Mouse (Mus musculus): Measurements from ENCODE around the gene Vps37d. TPM values are rescaled to one million over a fixed set of nuclear protein-coding genes. Genes with fewer than 3 reads are reported as not detected.

The Vps37d gene
- total RNA-seq (2021): 1 to 10 TPM; 1.8 to 1.9 TPM

DNA sequence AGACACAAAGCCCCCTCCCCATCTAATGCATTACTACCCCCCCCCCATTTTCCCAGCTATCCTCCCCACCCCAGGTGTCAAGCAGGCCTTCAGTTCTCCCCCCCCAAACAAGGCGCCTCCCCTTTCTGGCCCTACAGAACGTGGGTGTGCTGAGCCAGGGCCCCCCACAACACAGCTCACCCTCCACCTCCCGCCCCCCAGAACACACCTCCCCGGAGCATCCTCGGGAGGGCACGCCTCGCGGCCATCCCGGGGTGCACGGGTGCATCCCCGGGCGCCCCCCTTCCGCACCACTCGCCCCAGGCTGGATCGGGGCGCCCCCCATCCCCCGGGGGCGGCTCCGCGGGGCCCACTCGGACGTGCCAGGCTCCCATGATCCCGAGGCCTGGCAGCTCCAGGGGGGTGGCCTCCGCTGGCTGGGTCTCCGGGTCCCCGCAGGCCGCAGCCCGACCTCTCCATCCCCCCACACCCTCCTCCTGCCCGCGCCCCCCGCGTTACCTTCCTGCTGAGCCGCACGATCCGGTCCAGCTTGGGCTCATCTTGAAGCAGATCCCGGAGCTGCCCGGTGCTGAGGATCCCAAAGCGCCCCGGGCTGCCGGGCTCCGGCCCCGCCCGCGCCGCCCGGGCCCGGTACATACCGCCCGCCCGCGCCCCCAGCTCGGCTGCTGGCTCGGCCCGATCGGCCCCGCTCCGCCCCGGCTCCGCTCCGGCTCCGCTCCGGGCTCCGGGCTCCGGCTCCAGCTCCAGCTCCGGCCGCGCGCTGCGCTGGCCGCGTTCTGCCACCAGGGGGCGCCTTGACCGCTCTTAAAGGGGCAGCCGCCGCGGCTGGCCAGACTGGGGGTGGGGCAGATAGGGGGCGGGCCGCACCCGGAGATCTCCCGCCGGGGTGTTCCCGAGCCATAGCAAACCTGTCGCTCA is at the start of gene Vps37d:
Vps37d (minus strand) TSS at position 703 of the 918 bp plus-strand sequence.
- intact Hi-C loops (cut with DNase I): loop anchor here (2.0 kb wide), 1 partner anchor 63 kb away; no protein-coding TSS in a partner anchor
- DNase-seq: peak; percentile 94 to 96

DNA sequence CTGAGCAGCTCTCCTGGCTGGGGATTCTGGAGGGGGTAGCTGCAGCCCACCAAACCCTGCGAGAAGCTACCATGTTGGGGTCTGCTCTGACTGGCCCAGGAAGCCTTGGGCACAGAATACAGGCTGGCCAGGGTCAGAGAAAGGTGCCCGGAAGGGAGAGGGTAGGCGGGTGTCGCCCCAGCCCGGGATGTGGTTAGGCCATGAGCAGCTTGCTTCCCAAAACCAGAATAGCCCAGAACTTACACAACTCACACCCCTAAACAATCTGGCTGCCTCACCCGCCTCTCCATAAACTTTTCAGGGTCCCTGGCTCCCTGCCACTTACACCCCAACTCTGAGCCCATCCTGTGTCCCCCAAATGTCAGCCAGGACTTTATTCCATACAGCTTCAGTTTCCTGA is 49.6 kb upstream of the Vps37d start:
- no peak for DNase-seq
- intact Hi-C loops (cut with DNase I): no loop called here

DNA sequence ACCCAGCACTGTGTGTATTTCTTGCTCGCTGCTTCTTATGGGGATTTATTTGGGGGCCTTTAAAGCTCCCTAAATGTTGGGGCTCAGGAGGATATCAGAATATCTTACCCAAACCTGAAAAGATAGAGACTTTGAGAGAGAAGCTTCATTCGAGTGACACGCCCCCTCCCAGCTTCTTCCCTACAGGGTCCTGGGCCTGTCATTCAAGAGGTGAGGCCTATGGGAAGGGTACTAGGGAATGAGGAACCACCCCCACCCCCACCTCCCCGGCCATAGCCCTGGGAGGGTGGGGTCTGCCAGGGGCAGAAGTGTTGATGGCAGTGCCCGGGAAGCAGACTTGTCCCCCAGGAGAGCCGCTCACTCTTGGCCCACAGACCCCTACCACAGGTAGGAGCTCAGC is 48.1 kb upstream of the Vps37d start:
- intact Hi-C loops (cut with DNase I): no loop called here

DNA sequence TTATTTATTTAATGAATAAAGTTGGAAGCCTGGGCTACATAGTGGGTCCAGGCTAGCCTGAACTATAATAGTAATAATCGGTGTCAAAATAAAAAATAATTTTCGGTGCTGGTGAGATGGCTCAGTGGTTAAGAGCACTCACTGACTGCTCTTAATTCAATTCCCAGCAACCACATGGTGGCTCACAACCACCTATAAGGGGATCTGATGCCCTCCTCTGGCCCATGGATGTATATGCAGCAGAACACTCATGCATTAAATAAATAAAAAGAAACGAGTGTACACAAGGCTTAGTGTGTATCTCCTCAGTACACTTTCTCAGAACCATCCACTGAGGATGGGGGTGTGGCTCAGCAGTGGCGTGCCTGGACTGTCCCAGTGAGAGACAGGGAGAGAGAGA is 42.7 kb upstream of the Vps37d start:
- no peak for DNase-seq
- intact Hi-C loops (cut with DNase I): no loop called here

More for the DNA sequence above, 48.1 kb upstream of the Vps37d start:
- DNase-seq: no peak

DNA sequence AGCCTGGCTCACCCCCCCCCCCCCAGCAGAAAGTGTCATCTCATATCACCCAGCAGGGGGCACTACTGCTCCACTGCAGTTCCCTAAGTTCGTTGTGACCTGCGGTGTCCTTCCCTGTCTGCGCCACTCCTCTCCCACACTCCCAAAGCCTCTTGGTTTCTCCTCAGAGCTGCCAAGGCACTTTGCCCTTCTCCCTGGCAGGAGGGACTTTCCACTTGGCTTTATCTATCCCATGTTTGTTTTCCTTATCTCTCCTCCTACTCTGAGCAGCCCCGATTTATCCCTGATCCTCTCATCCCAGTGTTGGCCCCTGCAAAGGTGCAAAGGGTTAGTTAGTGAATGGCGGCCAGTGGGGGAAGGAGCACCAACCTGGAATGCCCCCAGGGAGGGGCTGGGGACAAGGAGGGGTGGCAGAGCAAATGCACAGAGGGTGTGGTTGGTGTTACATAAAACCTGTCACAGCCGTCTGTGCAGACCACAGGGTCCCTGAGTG is 40.6 kb upstream of the Vps37d start:
- peak; percentile 66 to 78 for DNase-seq
- intact Hi-C loops (cut with DNase I): loop anchor here (1.0 kb wide), 2 partner anchors 73 to 168 kb away; no protein-coding TSS in a partner anchor

DNA sequence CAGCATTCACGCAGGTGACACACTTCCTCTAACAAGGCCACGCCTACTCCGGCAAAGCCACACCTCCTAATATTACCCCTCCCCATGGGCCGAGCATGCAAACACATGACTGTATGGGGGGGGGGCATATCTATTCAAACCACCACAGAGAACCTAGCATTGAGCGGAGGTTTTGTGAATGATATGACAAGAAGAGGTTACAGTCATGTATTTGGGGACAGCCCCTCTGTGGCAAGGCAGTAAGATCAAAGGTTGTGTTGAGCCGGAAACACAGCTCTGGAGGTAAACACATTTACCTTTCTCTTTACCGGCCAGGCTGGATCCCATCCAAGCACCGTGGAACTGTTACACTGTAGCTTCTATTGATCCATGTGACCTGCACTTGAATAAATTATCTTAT is 37.2 kb upstream of the Vps37d start:
- intact Hi-C loops (cut with DNase I): no loop called here
- DNase-seq: no peak

DNA sequence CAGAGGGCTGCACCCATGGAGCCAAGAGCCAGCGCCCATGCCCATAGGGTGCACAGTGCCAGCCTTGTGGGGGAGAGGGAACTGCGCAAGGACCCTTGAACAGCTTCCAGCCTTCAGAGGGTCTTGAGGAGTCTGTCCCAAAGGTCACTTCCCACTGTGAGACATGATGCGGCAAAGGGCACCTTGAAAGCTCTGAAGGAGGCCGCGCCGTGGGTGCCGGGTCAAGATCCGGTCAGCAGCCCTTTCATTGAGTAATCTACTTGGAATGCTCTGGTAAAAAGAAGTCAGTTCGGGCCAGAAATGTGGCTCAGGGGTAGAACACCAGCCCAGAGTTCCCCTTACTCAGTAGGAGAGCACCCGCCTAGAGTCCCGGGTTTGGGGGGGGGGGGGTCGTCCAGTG is 35.7 kb upstream of the Vps37d start:
- intact Hi-C loops (cut with DNase I): no loop called here
- no peak for DNase-seq

DNA sequence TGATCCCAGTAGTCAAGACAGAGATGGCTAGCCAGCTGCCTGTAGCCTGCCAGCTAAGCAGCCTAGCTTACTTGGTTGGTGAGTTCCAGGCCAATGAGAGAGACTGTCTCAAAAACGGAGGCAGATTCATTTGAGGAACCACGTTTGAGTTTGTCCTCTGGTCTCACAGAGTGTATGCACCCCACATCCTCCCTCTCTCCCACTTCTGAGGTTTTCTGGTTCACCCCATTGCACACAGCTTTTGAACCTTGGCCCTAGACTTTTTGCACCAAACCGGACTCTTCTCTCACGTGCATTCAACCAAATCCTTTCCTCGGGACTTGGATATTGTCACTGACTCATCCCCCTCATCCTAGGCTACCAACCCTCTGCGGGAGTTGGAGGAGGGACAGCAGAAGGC is 31.9 kb upstream of the Vps37d start:
- DNase-seq: no peak
- intact Hi-C loops (cut with DNase I): no loop called here

DNA sequence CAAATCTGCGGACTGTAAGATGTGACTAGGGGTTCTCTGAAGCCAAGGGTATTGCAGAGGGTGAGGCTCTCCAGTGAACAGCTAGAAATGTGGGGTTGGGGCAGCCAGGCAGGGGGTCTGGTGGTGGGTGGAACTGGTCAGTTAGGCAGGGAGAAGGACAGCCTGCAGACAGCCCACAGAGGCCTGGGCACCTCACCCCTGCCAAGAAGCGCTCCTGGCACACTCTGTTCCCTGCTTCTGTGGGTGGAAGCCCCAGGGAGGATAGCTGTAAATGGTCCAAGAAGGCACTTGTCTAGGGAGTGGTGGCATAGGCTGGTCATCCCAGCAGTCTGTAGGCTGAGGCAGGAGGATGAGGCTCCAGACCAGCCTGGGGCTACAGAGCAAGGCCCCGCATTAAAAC is 31.4 kb upstream of the Vps37d start:
- DNase-seq: peak in 1 of 2 experiments; percentile 7
- intact Hi-C loops (cut with DNase I): no loop called here

DNA sequence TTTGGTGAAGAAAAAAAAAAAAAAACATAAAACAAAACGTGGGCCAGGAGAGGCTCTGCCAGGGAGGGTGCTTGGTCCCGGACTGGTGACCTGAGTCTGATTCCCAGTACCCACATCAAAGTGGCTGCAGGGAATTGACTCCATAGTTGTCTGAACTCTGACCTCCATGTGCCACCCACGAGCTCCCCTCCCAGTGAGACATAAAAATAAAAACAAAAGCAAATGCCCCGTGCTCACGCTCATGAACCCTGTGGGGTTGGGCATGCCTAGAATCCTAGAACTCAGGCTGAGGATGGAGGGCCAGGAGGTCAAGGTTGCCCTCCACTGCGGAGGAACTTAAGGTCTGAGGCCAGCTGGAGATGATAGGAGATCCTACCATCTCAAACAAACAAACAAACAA is 31.0 kb upstream of the Vps37d start:
- DNase-seq: no peak
- intact Hi-C loops (cut with DNase I): no loop called here

DNA sequence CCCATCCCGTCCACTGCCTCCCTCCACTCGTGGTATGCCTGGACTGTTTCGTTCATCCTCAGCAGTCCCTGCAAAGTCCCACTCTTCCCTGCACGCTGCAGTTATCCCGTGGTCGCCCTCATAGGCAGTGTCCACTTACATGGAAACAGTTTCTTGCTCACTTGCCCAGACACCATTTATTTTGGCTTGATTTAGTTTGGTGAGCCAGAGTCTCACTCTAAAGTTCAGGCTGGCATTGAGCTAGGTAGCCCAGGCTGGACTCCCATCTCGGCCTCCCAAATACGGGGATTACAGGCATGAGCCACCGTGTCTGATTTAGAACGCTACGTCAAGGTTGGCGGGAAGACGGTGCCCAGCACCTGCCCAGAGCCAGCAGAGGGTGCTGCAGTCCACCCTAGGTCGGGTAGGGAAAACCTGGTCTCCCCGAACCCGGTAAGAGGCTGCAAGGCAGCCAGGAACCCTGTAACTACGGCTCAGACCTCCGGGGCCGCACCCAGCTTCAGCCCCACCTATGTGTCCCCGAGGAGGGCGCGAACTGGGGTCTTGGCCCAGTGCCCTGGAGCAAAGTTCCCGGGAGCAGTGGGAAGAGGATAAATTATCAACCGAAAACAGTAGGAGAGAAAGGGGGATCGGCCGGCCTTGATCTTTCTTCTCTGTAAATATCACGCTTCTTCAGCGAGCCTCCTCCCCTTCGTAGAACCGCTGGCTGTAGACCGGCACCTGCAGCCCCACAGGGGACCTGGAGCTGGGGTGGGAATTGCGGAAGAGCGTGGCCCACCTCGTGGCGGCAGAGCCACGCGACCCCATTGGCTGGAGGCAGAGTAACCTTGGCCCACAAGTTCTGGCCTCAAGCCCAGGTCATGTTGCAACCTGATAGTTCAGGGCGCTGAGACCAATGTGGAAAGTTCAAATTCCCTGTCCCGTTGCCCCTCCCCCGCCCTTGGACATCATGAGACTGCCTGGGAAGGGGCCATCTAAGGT is 29.7 kb upstream of the Vps37d start:
- DNase-seq: peak; percentile 81 to 84
- intact Hi-C loops (cut with DNase I): no loop called here

DNA sequence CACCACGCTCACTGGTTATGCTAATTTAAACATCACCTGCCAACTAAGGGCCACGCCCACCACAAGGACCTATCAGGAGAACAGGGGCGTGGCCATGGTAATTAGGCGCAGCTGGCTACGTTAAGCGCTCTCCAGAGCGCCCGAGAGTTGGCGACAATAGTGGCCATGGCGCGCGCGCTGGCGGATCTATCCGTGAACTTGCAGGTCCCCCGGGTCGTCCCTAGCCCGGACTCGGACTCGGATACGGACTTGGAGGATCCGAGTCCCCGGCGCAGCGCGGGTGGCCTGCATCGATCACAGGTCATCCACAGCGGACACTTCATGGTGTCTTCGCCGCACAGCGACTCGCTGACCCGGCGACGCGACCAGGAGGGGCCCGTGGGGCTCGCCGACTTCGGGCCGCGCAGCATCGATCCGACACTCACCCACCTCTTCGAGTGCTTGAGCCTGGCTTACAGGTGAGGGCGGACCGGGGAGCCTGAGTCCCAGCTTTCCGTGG is 28.7 kb upstream of the Vps37d start:
- intact Hi-C loops (cut with DNase I): no loop called here
- peak; percentile 90 for DNase-seq

DNA sequence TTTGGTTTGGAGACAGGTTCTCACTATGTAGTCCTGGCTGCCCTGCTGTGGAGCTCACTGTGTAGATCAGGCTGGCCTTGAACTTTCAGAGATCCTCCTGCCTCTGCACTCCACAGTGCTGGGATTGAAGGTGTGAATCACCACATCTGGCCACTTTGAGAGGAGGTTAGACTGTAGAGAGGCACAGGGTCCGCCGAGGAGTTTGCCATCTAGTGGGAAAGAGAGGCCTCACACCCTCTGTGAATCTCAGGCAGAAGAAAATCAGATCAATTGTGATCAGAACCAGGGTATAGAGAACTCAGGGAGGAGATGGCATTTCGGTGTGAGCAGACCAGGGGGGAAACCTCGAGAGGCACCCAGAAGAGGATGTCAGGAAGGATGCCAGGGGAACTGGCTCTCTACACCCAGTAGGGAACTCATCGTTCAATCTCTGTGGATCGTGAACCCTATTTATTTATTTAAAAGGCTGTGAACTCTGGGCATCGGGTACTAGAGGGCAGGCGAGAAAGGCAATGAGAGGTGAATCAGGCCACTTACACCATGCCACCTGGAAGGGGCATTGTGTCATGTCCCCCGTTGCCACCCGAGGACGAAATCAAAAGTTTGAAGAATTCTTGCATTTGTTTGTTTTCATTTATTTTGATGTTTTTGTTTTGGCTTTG is 26.1 kb upstream of the Vps37d start:
- intact Hi-C loops (cut with DNase I): loop anchor here (1.0 kb wide), 1 partner anchor 89 kb away; no protein-coding TSS in a partner anchor
- DNase-seq: peak; percentile 18 to 34

DNA sequence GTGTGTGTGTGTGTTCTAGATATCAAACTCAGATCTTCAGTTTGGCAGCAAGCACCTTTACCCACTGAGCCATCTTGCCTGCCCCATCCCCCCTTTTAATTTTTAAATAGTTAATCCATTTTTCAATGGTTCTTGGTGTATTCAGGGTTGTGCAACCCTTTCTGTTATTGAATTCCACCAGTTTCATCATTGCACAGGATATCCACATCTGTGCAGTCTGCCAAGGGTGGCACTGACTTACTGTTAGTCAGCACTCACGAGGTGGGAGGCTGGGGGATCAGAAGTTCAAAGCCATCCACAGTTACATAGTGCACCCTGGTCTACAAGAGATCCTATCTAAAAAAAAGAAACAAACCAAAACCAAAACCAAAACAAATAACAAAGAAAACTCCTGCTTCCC is 22.9 kb upstream of the Vps37d start:
- intact Hi-C loops (cut with DNase I): no loop called here

DNA sequence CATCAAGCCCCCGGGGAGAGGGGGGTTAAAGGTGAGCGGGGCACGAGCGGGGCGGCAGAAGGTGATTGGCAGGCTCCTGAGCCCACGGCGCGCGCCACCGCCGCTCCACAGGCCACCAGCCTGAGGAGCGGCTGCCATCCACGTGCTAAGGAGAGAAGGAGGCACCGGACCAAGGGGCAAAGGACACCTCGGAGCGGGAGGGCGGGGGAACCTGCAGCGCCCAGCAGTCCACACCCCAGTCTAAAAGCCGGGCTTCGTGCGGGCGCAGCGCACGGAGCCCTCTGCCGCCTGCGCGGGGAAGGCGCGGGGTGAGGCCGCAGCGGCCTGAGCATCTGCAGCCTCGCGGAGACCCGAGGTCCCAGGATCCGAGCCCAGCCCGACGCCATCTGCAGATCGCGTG is 11.6 kb upstream of the Vps37d start, which contains the start of gene Mlxipl:
Mlxipl (plus strand) TSS at position 238 of the 400 bp plus-strand sequence.
- intact Hi-C loops (cut with DNase I): no loop called here
- no peak for DNase-seq

More for the DNA sequence above, 22.9 kb upstream of the Vps37d start:
- DNase-seq: no peak

DNA sequence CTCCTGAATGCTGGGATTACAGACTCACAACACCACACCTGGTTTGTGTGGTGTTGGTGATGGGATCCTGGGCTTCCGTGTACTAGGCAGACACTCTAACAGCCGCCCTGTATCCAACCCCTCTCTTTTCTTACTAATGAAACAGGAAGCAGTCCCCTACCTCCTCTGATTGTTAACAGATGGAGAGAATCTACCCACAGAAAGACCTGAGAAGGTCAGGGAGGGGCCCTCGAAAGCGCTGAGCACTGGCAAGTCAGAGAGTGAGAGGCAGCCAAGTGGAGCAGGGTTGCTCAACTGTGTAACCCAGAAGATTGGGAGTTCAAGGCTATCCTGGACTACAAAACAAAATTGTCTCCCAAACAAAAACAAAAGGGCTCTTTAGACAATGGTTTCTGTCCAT is 8.8 kb upstream of the Vps37d start:
- intact Hi-C loops (cut with DNase I): no loop called here

DNA sequence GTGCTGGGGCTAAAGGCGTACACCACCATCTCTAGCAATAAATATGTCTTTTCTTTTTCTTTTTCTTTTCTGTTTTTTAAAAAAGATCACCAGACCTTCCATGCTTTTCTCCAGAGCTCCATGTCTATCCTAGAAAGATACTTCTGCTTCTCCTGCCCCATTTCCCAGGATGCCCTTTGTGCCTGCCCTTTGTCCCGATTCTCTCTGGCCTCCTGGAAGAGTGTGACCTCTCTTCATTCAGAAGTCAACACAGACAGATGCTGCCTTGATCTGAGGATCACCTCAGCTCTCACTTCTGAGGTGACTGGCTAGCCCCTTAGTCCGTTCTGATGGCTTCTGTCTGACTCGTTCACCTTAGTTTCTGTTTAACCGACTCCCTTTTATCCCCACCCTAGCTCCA is 2.5 kb upstream of the Vps37d start:
- DNase-seq: no peak
- intact Hi-C loops (cut with DNase I): no loop called here

More for the DNA sequence above, 8.8 kb upstream of the Vps37d start:
- no peak for DNase-seq

DNA sequence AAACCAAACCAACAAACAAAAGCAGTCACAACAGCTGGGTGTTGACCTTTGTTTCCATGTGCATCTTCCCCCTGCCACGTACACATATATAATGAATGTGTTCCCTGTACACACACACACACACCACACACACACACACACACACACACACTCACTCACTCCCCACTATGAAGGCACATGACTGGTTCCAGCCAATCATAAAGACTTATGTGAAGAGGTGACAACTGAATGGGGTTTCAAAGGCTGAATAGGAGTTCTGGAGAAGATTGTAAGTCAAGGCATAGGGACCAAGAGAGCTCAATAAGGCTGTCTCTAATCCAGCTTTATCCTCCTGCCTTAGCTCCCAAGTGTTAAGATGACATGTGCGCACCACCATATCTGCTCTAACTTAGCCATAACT is 1.5 kb upstream of the Vps37d start:
- no peak for DNase-seq
- intact Hi-C loops (cut with DNase I): no loop called here

DNA sequence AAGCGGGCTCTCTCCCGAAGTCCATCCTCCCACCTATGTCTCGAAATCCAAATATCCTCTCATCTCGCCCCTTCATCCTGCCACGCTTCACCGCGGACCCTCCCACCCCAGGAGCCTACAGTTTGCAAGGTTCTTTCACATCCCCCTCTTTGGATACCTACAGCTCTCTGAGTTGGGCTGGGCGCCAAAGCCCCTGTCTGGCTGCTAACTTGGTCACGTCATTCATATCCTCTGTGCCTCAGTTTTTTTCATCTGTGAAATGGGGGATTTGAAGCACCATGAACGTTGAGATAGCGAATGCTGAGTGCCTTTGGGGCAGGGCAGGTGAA is 380 bp upstream of the Vps37d start:
- intact Hi-C loops (cut with DNase I): no loop called here
- DNase-seq: no peak

DNA sequence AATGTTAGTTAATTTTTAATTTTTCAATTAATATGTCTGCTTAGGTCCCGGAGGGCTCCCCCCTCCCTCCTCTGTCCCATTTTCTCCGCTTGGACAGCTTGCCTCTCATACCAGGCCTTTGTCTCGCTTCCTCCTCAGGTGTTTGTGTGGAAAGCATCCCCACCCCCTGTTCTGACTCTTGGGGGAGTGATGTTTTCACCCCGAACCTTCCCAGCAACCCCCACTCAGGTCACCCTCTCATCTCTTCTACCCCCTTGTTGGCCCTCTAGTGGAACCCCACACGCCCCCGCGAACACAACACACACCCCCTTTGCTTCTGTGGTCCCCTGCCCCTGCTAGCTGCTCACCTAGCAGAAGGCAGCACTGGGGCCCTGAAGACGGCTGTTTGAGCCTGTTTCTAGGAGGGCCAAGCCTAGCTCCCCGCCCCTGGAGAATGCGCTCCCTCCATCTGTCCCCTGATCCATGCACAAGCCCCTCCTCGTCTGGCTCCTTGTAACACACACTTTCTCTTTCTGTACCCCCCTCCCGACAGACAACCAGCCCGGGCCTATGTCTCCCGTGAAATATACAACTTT is 1.0 kb downstream of the Vps37d start:
- peak; percentile 14 to 43 for DNase-seq
- intact Hi-C loops (cut with DNase I): loop anchor here (2.0 kb wide), 1 partner anchor 62 kb away; no protein-coding TSS in a partner anchor

Data from heart, postnatal 10 days (tissue).